Mouse (Mus musculus) heart, adult 18-20 months (tissue): ENCODE measurements around the gene Ifitm2. TPM values are rescaled to one million over a fixed set of nuclear protein-coding genes. Genes with fewer than 3 reads are reported as not detected.
"Not testable (repeated sequence)": the region's sequence is repeated elsewhere in the genome, so short reads cannot be mapped to it uniquely, and the experiment has no call there.

Source experiments
- DNase-seq, 2 experiments: peaks; one replicate each; pipeline ENCODE4 v3.0.0; 2021 to 2022; ENCODE audit warnings: mixed read lengths in 1 of 2
- total RNA-seq, 2 experiments: library from RNA; stranded (reverse); gene quantifications; 2 replicates each; pipeline ENCODE4 v1.2.3; 2021

The Ifitm2 gene
- total RNA-seq, 2 experiments from 2014 or later = 98.8 to 99.4 TPM

- not testable (repeated sequence) for DNase-seq
Measured at GRCm38 (mm10) chr7:140968710-140969109, 12.9 kb upstream of the Ifitm2 start.

- no peak for DNase-seq
Measured at GRCm38 (mm10) chr7:140967862-140968591, 12.2 kb upstream of the Ifitm2 start.

GRCm38 (mm10) chr7:140966921-140967320, 11.1 kb upstream of the Ifitm2 start, which contains the start of gene Ifitm1:
Gene Ifitm1, plus strand, starts transcription at chr7:140967221.
- DNase-seq = no peak

- DNase-seq = no peak
Measured at GRCm38 (mm10) chr7:140962733-140963132, 6.9 kb upstream of the Ifitm2 start.

GRCm38 (mm10) chr7:140961416-140961815, 5.6 kb upstream of the Ifitm2 start:
- no peak for DNase-seq

GRCm38 (mm10) chr7:140960026-140960425, 4.2 kb upstream of the Ifitm2 start:
- DNase-seq = no peak

- peak; percentile 65 to 89 for DNase-seq
Measured at GRCm38 (mm10) chr7:140959181-140959901, 3.6 kb upstream of the Ifitm2 start.

- DNase-seq = no peak
Measured at GRCm38 (mm10) chr7:140956556-140956869, 726 bp upstream of the Ifitm2 start.

GRCm38 (mm10) chr7:140955342-140955741, 445 bp downstream of the Ifitm2 start:
- DNase-seq = peak in 1 of 2 experiments; percentile 44

GRCm38 (mm10) chr7:140954733-140955071, 1.1 kb downstream of the Ifitm2 start:
- DNase-seq = peak in 1 of 2 experiments; percentile 53

- DNase-seq = peak; percentile 59 to 65
Measured at GRCm38 (mm10) chr7:140953800-140954732, 1.7 kb downstream of the Ifitm2 start.

GRCm38 (mm10) chr7:140953133-140953532, 2.7 kb downstream of the Ifitm2 start:
- peak; percentile 45 to 50 for DNase-seq

GRCm38 (mm10) chr7:140952441-140952840, 3.3 kb downstream of the Ifitm2 start:
- DNase-seq = no peak

- DNase-seq = no peak
Measured at GRCm38 (mm10) chr7:140951765-140952164, 4.0 kb downstream of the Ifitm2 start.

- peak; percentile 58 to 82 for DNase-seq
Measured at GRCm38 (mm10) chr7:140951051-140951450, 4.7 kb downstream of the Ifitm2 start.

- no peak for DNase-seq
Measured at GRCm38 (mm10) chr7:140949824-140950530, 5.8 kb downstream of the Ifitm2 start, which contains the start of gene Ifitm5. Gene Ifitm5, minus strand, starts transcription at chr7:140950291.

- no peak for DNase-seq
Measured at GRCm38 (mm10) chr7:140949255-140949654, 6.5 kb downstream of the Ifitm2 start.

GRCm38 (mm10) chr7:140948161-140948560, 7.6 kb downstream of the Ifitm2 start:
- no peak for DNase-seq

- DNase-seq = peak in 1 of 2 experiments; percentile 75
Measured at GRCm38 (mm10) chr7:140946980-140947379, 8.8 kb downstream of the Ifitm2 start.

- DNase-seq = no peak
Measured at GRCm38 (mm10) chr7:140946311-140946710, 9.5 kb downstream of the Ifitm2 start.

- DNase-seq = no peak
Measured at GRCm38 (mm10) chr7:140945247-140945646, 10.5 kb downstream of the Ifitm2 start.

- DNase-seq = no peak
Measured at GRCm38 (mm10) chr7:140944236-140944635, 11.6 kb downstream of the Ifitm2 start.
